Mouse (Mus musculus): ENCODE results near the gene Acsm4. TPM values are rescaled to one million over a fixed set of nuclear protein-coding genes. Genes with fewer than 3 reads are reported as not detected.

Gene Acsm4
- not detected in 2 replicates for polyA plus RNA-seq (2012)

DNA sequence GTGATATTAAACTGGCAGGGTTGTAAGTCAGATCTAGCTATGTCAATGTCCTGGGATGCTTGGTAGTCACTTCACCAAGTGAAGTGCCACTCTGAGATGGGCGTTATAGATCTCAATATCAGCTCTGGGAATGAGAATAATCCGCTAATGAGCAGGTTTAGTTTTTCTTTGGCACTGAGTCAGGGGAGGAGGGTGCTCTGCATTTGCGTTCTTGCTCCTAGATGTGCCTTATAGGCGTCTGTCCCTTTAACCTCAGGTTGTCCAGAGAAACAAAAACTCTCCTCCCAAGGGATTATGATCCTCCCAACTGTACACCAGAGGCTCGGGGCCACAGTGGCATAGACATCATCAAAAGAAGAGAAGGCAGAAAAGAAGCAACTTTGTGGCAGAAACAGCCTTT lies at the start of gene Acsm4:
Acsm4 (plus strand) TSS at position 301 of the 400 bp plus-strand sequence.
- H3K9me3 ChIP-seq (ENCODE audit: control insufficient read depth, low read length) = no peaks in the 10 kb centered on the region
- H3K4me3 ChIP-seq (replicated peaks) = no peak within 1 kb of the TSS
- no peak for TF ChIP-seq GATA1 (IDR thresholded peaks at IDR 0.05; ENCODE audit: low read length)
- no peak for TF ChIP-seq TAL1 (IDR thresholded peaks at IDR 0.05; ENCODE audit: low read length)
- H3K27me3 ChIP-seq (ENCODE audit: control insufficient read depth) = no peaks in the 10 kb centered on the region
- H3K36me3 ChIP-seq (ENCODE audit: control insufficient read depth) = no peaks in the 10 kb centered on the region
- no peaks in the 10 kb centered on the region for H3K4me1 ChIP-seq (ENCODE audit: control insufficient read depth)

DNA sequence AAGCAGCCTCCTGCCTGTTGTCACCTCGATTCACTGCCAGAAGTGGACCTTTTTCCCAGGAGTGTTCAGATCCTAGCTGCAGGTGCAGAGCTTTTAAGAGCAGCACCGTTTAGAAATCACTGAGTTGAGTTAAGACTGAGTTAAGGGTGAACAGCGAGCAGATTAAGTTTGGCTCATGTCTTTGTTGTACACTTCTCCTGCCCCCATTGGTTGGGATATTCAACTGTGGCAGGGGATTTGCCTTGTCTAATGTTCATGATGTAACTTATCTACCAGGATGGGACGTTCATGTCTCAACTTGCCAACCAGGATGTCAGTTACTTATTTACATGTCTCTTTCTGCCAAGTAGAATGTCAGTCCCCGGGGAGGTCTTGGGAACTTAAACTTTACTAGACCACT lies 47.5 kb upstream of the Acsm4 start:
- Histone ChIP-seq H3K4me1 (ENCODE audit: control insufficient read depth) (no peaks in the 10 kb centered on the region), H3K36me3 (ENCODE audit: control insufficient read depth) (no peaks in the 10 kb centered on the region), H3K27me3 (ENCODE audit: control insufficient read depth) (no peaks in the 10 kb centered on the region), H3K9me3 (ENCODE audit: control insufficient read depth, low read length) (no peaks in the 10 kb centered on the region), H3K4me3 (replicated peaks) (no peak overlapping the region)
- TF ChIP-seq TAL1 (IDR thresholded peaks at IDR 0.05; ENCODE audit: low read length) = no peak
- no peak for TF ChIP-seq GATA1 (IDR thresholded peaks at IDR 0.05; ENCODE audit: low read length)

DNA sequence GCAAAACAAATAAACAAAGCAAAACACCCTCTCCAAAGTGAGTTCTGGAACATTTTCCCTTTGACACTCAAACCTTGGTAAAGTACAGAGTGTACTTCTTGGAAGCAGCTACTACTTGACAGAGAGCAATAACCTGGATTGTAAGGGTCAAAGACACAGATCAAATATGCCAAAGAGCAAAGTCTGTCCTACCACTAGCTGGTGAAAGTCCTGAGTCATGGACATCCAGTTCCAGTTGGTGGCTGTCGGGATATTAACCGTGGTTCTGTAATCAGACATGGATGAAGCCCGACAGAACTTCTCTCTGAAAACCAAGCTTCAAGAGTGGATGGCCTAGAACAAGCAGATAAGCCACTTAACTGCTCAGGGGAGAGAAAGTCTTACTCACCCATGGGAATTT lies 21.9 kb upstream of the Acsm4 start:
- H3K36me3 ChIP-seq (ENCODE audit: control insufficient read depth) = no peaks in the 10 kb centered on the region
- TF ChIP-seq TAL1 (IDR thresholded peaks at IDR 0.05; ENCODE audit: low read length) (no peak), GATA1 (IDR thresholded peaks at IDR 0.05; ENCODE audit: low read length) (no peak)
- H3K4me1 ChIP-seq (ENCODE audit: control insufficient read depth) = no peaks in the 10 kb centered on the region
- H3K27me3 ChIP-seq (ENCODE audit: control insufficient read depth) = no peaks in the 10 kb centered on the region
- H3K9me3 ChIP-seq (ENCODE audit: control insufficient read depth, low read length) = no peaks in the 10 kb centered on the region
- H3K4me3 ChIP-seq (replicated peaks) = no peak overlapping the region

DNA sequence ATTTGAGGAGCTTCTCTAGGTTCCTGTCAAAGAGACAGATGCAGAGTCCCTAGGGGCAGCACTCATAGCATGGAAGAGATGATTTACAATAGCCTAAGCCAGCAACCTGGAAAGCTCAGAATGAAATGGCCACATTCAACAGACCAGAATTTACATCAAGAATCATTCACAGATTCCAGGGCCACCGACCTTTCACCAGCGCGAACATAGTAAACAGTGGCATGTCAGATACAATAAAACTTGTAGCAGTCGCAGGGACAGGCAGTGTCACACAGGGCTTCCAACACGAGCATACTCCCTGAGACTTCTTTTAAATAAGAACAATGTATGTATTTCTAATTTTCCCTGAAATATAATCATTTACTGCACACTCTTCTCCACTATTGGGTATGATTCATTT lies 19.4 kb upstream of the Acsm4 start:
- no peak overlapping the region for H3K4me3 ChIP-seq (replicated peaks)
- no peaks in the 10 kb centered on the region for H3K4me1 ChIP-seq (ENCODE audit: control insufficient read depth)
- no peaks in the 10 kb centered on the region for H3K36me3 ChIP-seq (ENCODE audit: control insufficient read depth)
- H3K27me3 ChIP-seq (ENCODE audit: control insufficient read depth) = no peaks in the 10 kb centered on the region
- no peaks in the 10 kb centered on the region for H3K9me3 ChIP-seq (ENCODE audit: control insufficient read depth, low read length)
- TF ChIP-seq GATA1 (IDR thresholded peaks at IDR 0.05; ENCODE audit: low read length) (no peak), TAL1 (IDR thresholded peaks at IDR 0.05; ENCODE audit: low read length) (no peak)

DNA sequence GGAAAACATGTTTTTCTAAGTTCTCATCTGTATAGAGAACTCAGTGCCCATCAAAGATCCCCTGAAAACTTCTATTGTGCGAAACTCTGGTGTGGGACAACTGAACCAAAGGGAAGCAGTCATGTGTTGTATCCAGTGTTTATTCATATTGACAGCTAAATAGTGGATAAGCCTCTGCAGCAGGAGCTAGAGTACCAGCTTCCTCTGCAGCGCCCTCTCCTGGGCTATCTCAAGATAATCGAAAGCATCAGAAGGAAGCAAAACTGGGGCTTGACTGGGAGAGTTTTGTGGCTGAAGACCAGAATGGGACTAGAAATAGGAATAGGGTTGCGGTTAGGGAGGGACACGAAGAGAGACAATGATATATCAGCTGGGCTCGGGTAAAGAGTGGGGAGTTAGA lies 18.9 kb upstream of the Acsm4 start:
- no peak overlapping the region for H3K4me3 ChIP-seq (replicated peaks)
- no peaks in the 10 kb centered on the region for H3K36me3 ChIP-seq (ENCODE audit: control insufficient read depth)
- H3K9me3 ChIP-seq (ENCODE audit: control insufficient read depth, low read length) = no peaks in the 10 kb centered on the region
- no peaks in the 10 kb centered on the region for H3K27me3 ChIP-seq (ENCODE audit: control insufficient read depth)
- no peaks in the 10 kb centered on the region for H3K4me1 ChIP-seq (ENCODE audit: control insufficient read depth)
- TF ChIP-seq TAL1 (IDR thresholded peaks at IDR 0.05; ENCODE audit: low read length) = no peak
- TF ChIP-seq GATA1 (IDR thresholded peaks at IDR 0.05; ENCODE audit: low read length) = no peak

DNA sequence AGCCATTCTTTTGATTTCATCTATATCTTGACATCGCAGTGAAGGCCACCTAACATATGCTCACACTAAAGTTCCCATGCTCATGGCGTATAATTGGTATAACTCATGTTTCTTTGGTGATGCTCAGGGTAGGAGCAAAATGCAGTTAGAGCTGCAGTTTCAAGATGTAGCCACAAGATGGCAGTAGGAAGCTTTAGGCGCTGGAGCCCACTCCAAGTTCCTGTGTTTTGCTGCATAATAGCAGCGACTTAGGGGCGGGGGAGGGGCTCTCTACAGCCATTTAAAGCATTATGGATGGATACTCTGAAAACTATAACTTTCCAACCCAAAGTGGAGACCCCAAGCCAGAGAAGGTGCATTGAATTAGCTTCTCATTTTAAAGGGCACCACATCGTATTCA lies 16.4 kb upstream of the Acsm4 start:
- H3K4me3 ChIP-seq (replicated peaks) = no peak overlapping the region
- no peaks in the 10 kb centered on the region for H3K27me3 ChIP-seq (ENCODE audit: control insufficient read depth)
- no peaks in the 10 kb centered on the region for H3K36me3 ChIP-seq (ENCODE audit: control insufficient read depth)
- no peaks in the 10 kb centered on the region for H3K9me3 ChIP-seq (ENCODE audit: control insufficient read depth, low read length)
- no peaks in the 10 kb centered on the region for H3K4me1 ChIP-seq (ENCODE audit: control insufficient read depth)
- no peak for TF ChIP-seq GATA1 (IDR thresholded peaks at IDR 0.05; ENCODE audit: low read length)
- no peak for TF ChIP-seq TAL1 (IDR thresholded peaks at IDR 0.05; ENCODE audit: low read length)

DNA sequence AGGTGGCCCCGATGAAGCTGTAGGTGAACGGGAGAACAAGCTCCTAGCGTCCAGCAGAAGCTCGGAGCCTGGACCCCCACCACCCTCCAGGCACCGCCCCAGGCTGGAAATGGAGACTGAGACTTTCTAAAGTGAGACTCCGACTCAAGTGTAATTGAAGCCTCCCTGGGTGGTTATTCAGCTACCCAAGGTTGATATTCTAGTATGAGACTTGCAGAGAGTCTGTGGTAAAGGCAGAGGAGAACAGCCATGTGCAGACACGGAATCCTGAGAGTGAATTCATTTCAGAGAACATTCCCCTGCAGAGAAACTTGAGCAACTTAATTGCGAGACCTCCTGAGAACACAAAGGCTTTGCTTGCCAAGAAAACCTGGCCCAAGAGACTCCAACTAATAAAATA lies 9.7 kb upstream of the Acsm4 start:
- Histone ChIP-seq H3K4me1 (ENCODE audit: control insufficient read depth) (no peaks in the 10 kb centered on the region), H3K9me3 (ENCODE audit: control insufficient read depth, low read length) (no peaks in the 10 kb centered on the region), H3K36me3 (ENCODE audit: control insufficient read depth) (no peaks in the 10 kb centered on the region), H3K27me3 (ENCODE audit: control insufficient read depth) (no peaks in the 10 kb centered on the region), H3K4me3 (replicated peaks) (no peak overlapping the region)
- TF ChIP-seq TAL1 (IDR thresholded peaks at IDR 0.05; ENCODE audit: low read length) (no peak), GATA1 (IDR thresholded peaks at IDR 0.05; ENCODE audit: low read length) (no peak)

DNA sequence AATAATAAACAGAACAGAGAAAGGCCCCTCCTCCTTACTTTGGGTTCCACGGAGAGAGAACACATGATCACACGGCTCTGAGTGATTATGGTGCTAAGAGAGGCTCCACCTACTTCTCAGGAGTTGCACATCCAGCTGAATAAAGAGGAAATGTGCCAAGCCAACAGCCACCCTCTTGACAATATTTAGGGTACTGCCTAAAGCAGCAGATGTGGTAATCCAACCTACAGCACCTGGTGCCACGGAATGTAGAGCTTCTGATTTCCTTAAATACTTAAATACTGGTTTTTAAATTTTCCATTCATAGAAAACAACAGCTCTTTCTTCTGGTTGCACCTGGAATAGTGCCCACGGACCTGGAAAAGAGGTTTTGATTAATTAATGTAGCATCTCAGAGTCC lies 7.1 kb upstream of the Acsm4 start:
- no peaks in the 10 kb centered on the region for H3K4me1 ChIP-seq (ENCODE audit: control insufficient read depth)
- H3K36me3 ChIP-seq (ENCODE audit: control insufficient read depth) = no peaks in the 10 kb centered on the region
- no peaks in the 10 kb centered on the region for H3K27me3 ChIP-seq (ENCODE audit: control insufficient read depth)
- TF ChIP-seq GATA1 (IDR thresholded peaks at IDR 0.05; ENCODE audit: low read length) (no peak), TAL1 (IDR thresholded peaks at IDR 0.05; ENCODE audit: low read length) (no peak)
- no peaks in the 10 kb centered on the region for H3K9me3 ChIP-seq (ENCODE audit: control insufficient read depth, low read length)
- H3K4me3 ChIP-seq (replicated peaks) = no peak overlapping the region

DNA sequence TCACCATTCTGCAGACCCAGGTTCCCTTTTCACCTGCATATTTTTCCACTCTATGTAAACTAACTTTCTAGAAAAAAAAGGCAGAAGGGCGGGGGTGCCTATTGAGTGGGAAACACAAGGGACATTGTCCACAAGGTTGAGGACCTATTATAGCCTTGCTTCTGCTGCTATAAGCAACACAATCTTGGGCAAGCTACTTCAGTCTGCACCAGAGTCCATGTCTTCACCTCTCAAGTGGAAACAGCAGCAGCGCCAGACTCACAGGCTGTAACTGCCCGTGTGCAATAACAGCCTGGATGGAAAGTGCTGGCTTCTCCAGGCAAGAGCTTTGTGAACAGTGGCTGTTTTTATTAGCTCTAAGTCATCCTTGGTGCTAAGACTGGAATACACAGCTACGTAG lies 2.5 kb downstream of the Acsm4 start:
- TF ChIP-seq GATA1 (IDR thresholded peaks at IDR 0.05; ENCODE audit: low read length) = no peak
- no peak for TF ChIP-seq TAL1 (IDR thresholded peaks at IDR 0.05; ENCODE audit: low read length)
- Histone ChIP-seq H3K9me3 (ENCODE audit: control insufficient read depth, low read length) (no peaks in the 10 kb centered on the region), H3K4me1 (ENCODE audit: control insufficient read depth) (no peaks in the 10 kb centered on the region), H3K4me3 (replicated peaks) (no peak overlapping the region), H3K27me3 (ENCODE audit: control insufficient read depth) (no peaks in the 10 kb centered on the region), H3K36me3 (ENCODE audit: control insufficient read depth) (no peaks in the 10 kb centered on the region)

DNA sequence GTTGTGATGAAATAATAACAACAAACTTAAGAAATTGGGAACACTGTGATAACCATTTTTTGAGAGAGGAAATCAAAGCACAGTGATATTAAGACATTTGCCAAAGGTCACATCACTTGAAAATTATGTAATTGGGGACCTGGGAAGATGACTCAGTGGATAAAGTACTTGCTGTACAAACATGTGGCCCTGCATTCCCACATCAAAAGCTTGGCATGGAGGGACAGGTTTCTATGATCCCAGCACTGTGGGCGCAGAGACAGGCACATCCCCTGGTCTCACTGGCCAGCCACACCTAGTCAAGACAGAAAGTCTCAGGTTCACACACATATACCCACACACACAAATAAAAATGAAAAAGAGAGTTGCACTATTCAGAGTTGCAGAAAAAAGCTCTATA lies 5.1 kb downstream of the Acsm4 start:
- Histone ChIP-seq H3K4me3 (replicated peaks) (no peak overlapping the region), H3K36me3 (ENCODE audit: control insufficient read depth) (no peaks in the 10 kb centered on the region), H3K9me3 (ENCODE audit: control insufficient read depth, low read length) (no peaks in the 10 kb centered on the region), H3K4me1 (ENCODE audit: control insufficient read depth) (no peaks in the 10 kb centered on the region), H3K27me3 (ENCODE audit: control insufficient read depth) (no peaks in the 10 kb centered on the region)
- TF ChIP-seq GATA1 (IDR thresholded peaks at IDR 0.05; ENCODE audit: low read length) (no peak), TAL1 (IDR thresholded peaks at IDR 0.05; ENCODE audit: low read length) (no peak)
